Mouse (Mus musculus) inflammation-experienced regulatory T-cells, adult 6 months (primary cell): ENCODE measurements around the gene Sec61b. TPM values are rescaled to one million over a fixed set of nuclear protein-coding genes. Genes with fewer than 3 reads are reported as not detected.

Experiments used
- ATAC-seq: one replicate; pipeline ENCODE4 v1.8.0; 2017
- polyA plus RNA-seq, 3 experiments: library from polyadenylated mRNA; unstranded; fragments of 100-300 nt; shearing (Covaris generic); gene quantifications; one replicate each; pipeline ENCODE4 v1.2.1; 2017

Sec61b gene
- polyA plus RNA-seq, 3 experiments from 2014 or later: 260 to 394 (median 271) TPM

DNA sequence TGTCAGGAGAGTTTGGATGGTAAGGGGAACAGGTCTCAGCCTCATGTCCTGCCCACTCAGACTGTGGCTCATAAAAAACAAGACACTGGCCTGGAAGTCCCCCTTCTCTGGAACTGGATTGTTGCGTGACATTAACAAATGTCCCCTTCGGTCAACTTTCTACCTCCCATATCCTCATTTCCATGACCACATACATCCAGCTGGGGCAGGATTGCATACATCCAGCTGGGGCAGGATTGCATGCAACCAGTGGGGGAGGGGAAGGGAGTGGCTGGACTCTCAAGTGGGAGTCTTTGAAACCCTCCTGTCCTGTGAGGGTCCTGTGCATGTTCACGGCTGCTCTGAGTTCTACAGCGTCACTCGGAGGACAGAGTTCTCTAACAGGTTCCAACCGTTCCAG, 16.8 kb downstream of the Sec61b start:
- no peak for ATAC-seq

DNA sequence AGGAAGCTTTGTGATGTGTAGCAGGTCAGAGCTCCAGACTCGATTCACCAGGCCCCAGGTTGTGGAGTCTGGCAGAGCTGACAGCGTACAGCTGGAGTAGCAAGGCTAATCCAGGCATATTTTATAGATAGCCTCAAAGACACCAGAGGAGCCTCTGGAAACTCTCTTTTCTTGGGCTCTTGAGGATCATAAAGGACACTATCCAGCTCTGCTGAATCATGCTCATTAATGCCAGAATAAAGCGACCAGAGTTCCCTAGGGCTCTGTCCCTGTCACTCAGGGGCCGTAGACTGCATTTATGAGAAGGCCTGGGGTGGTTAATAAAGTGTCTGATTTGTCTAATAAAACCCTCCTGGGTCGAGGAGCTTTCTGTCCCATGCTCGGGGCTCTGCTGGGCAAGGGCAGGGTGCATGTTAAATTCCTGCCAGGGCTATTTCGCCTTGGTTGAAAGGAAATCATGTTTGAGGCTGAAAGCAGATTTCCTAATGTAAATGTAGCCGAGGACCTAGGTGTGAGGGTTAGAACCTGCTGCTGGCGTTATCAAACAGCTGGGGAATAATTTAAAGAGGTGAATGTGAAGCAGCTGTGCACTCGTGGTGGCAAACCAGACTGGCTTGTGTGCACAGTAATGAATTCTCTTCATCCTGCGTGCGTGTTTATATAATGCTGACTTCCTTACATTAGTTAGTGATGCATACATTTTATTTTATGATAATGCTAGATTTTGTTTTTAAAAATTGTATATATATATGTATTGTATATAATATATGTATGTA, 18.0 kb downstream of the Sec61b start:
- no peak for ATAC-seq

DNA sequence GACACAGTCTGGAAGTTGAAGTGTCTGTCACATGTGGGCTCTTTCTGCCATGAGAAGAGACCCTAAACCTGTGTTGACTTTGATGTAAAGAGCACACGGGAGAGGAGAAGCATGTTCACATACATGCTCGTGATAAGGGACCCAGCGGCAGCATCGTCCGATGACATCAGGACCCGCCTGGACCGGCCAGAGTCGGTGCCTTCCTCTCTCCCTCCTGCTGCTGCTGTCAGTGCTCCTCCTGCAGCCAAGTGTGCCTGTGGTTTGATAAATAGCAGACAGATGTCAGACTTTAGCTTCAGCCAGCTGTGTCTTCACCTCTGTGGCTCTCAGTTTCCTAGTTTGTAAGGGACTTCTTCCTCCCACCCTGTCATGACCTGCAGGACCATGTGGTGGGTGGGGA, 19.0 kb downstream of the Sec61b start:
- ATAC-seq: no peak

DNA sequence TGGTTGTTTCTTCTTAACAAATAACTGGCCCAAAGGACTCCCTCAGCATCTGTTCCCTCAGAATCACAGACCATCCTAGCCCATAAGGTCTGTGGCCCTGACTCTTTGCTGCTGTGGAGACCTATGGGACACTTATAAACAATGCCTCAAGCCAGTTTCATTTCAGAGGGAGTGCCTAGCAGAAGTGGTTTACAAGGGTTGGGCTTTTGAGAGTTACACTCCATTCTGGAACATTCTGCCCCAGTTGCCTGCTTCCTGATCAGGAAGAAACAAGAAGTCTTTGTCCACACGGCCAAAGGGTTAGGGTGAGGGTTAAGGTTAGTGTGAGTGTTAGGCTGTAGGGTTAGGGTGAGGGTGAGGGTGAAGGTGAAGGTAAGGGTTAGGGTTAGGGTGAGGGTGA, 19.7 kb downstream of the Sec61b start:
- ATAC-seq: no peak

DNA sequence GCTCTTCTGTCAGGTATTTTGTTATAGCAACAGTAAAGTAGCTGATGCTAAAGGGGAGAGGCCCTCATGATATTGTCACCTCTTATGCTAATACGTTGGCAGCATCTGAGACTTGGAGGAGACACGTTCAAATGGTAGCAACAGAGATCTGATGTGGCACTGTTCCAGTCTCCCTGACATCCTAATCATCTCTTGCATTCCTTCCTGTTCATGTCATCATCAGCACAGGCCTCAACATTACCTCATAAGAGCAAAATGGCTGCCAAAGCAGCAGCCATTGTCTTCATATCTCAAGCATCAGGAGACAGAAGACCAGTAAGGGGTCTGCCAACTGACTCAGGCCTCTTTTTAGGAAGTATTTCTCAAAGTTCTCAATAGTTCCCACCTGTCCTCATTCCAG, 20.2 kb downstream of the Sec61b start:
- ATAC-seq: no peak

DNA sequence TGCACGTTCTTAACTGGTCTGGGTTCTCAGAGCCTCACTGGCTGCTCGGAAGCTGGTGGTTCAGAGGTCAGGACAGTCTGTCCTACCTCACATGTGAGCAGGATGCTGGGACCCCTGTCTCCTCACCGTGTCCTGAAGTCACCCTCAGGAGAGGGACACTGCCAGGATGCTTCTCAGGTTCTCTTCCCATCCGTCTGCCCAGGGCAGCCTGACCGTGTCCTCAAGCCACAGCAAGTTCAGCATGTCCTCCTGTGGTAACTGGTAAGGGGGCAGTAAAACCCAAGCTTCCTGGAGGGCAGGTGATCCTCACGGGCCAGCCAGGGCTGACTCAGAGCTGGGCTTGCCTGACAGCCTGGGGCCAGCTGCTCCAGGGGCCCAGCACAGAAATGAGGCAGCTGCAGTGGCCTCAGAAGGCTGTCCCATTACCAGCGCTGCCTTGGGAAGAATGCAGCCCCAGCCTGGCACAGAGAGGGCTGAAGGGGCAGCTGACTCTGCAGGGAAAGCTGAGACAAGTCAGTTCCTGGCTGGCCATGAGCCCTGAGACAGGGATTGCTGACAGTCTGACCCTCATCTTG, 23.4 kb downstream of the Sec61b start:
- ATAC-seq: no peak

DNA sequence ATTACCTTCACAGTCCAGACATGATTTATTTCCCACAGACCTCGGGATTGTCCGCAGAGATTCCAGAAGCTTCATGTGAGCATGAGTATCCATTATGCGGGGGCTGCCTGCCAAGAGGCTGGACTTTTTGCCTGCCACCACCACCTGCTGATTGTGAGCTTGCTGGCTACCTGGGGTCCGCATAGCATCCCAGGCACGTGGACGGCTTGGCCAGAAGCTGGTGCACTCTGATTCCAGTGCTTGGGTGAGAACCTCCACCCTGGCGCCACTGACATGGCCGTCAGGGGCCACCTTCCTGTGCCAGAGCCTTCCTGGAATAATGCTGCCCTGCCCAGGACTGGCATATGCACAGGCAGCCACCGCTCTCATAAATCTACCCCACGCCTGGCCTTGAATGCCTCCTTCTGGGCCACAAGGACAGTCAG, 24.7 kb downstream of the Sec61b start:
- no peak for ATAC-seq

DNA sequence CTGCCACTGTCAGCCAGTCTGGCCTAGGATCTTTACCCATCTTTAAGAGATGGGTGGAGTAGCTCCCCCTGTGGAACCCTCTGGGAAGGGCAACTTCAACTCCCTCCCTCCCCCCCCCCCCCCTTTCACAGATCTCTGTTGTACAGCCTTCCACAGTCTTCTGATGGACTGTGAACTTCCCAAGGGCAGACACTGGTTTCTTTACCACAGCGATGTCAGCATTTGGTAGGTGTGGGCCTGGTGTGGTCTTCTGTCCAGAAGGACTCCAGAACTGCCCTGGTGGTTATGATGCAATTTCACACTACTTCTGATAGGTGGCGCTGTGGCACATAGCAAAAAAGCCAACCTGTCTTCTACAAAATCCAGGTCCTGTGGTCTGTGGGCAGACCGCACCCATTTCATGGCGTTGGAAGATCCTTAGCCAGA, 28.1 kb downstream of the Sec61b start:
- ATAC-seq: peak; percentile 43

DNA sequence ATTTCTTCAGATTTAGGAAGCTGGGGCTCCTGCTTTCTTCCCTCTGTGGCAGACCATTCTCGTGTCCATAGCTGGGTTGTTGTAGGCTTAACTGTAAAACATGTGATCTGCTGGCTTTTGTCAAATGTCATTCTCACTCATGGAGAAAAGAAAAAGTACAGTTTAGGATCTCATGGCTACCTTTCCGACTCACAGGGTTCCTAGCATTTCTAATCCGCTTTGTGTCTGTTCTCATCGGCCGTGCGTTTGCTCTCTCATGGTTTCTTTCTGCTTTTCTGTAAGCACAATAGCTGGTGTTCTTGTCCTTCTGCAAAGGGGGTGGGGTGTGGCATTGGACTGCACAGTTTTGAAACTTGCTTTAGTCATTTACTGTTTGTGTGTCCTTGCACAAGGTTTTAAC, 28.6 kb downstream of the Sec61b start:
- no peak for ATAC-seq

DNA sequence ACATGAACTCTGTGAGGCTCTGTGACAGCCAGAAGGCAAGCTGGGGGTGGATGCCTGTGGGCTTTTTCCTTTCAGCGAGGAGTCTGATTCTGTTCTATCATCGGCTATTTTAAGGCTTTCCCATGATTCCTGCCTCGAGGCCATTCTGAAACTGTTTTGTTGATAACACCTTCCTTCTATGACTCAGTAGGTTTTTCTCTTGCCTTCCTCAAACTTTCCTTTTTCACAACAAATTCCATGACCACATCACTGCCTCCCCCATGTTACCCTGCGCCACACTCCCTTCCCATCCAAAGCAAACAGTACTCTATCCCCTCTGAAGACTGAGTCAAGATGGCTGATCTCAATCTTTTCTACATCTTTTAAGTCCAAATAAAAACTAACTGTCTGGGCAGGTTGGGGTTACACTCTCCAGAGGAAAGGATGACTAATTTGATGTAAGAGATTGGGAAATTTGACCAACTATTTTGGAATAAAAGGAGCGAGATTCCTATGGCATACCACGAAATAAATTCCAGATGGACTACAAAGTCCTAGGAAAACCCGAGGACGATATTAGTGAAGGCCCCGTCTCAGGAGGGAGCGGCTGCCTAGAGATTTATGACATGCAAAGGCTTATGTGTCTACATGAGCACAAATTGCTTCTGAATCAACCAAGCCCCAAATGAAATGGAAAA, 30.5 kb downstream of the Sec61b start:
- ATAC-seq: no peak

DNA sequence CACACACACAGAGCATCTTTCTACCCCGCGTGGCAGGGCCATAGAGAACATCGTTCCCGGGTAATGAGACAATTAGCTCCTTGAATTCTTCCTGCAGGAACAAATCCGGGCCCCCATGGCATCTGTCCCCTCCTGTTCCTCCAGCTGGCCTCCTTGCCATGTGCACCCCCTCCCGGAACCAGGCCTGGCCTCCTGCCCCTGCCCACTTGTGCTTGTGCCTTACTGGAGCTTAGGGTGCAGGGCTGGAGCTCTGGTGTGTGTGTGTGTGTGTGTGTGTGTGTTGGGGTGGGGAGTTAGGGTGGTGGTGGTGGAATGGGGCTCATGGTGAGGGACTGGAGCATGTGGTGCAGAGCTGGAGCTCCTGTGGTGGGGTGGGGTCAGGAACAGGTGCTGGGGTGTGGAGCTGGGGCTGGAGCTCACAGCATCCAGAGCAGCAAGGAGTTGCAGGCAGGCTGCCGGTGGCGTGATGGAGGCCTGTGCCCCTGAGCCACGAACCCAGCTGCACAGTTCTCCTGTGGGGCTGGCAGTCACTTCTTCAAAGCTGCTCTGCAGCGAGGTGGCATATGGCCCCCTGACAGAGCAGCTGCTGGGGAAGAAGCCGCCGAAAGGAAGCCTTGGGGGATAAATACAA, 44.2 kb downstream of the Sec61b start:
- no peak for ATAC-seq

DNA sequence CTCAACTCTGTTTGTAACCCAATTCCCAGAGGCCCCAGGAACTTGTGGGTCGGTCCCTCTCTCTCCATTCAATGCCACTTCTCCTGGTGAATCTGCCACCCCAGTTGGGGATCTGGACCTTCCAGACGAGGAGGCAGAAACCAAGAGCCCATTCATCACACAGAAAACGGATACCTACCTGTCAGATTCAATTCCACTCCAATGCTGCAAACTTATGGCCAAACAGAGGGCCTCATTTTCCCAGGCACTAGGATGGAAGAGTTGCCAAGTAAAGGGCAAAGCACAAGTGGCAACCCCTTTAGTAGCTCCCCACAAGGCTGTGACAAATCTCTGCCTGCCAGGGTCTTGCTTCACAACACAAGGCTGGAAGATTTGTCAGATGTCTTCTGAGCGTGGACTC, 45.6 kb downstream of the Sec61b start:
- no peak for ATAC-seq

DNA sequence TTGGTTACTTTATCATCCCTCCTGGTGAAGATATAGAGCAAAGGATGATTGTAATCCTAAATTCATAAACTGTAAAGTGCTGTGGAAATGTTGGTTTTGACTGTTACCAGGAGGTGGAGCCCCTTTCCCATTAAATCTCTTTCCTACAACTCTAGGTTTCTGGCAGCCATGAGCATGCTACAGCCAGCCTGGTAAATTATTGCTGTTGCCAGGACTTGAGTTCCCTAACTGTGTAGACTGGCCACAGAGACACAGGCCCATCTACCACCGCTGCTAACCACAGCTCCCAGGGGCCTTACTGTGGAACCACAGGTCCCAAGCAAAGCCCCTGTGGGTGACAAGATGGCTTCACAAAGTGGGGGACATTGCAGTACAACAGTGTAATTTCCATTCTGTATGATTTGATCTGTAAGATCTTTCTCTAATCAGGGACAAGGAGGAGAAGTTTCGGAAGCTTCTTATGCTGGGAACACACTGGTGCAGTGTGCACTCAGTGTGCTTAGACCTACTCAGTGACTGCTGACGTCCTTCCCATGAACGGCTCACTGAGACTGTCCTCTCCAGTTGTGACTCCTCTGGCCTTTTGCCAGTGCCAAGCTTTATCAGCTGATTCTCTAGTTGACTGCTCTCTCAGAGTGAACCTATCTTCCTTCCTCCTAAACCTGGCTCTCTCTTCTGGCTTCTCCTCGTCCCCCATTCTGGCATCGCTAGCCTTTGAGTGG, 47.6 kb downstream of the Sec61b start:
- ATAC-seq: no peak

DNA sequence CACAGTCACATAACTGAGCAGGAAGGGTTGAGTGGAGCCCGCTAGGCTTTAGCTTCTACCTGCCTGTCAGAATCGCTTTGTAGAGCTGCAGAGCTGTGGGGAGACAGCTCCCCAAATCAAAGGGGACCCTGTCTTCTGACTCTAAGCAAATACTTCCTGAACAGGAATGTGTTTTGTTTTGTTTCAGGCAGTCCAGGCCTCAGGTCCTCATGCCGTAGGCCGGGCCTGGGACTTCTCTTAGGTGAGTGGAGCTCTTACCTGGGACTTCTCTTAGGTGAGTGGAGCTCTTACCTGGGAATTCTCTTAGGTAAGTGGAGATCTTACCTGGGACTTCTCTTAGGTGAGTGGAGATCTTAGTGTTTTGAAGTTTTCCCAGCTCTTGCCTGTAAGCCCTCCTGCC, 55.4 kb downstream of the Sec61b start:
- ATAC-seq: no peak

Other genes starting within 250 kb of the Sec61b start
- gene Tgfbr1, start 121.4 kb upstream of the Sec61b start, polyA plus RNA-seq: 10 to 100 TPM; 15.9 to 38.6 (median 37.9) TPM
- 1 to 10 TPM; 8.4 to 9.2 (median 9.1) TPM for gene Alg2, start 325 bp upstream of the Sec61b start, polyA plus RNA-seq